Mouse (Mus musculus) heart, postnatal 14 days (tissue): ENCODE measurements around the gene Gadl1. TPM values are rescaled to one million over a fixed set of nuclear protein-coding genes. Genes with fewer than 3 reads are reported as not detected.
A peak's percentile ranks its signal among the peaks of the same experiment; 100 is the strongest.

ENCODE experiments used
- DNase-seq, 2 experiments: peaks; one replicate each; pipeline ENCODE4 v3.0.0; 2021 to 2022
- intact Hi-C: fragments of 180-260 bp; cut with DNase I; formaldehyde crosslinking; loops from one replicate; pipeline ENCODE4 v1.15.1; 2025
- total RNA-seq, 2 experiments: library from RNA; stranded (reverse); gene quantifications; 2 replicates each; pipeline ENCODE4 v1.2.3; 2021

Gene Gadl1
- total RNA-seq, 2 experiments from 2014 or later: 0.10 TPM; not detected in 1

- intact Hi-C loops: no loop called here
- no peak for DNase-seq
Measured at GRCm38 (mm10) chr9:116077419-116077818, 168.2 kb downstream of the Gadl1 start.

DNA sequence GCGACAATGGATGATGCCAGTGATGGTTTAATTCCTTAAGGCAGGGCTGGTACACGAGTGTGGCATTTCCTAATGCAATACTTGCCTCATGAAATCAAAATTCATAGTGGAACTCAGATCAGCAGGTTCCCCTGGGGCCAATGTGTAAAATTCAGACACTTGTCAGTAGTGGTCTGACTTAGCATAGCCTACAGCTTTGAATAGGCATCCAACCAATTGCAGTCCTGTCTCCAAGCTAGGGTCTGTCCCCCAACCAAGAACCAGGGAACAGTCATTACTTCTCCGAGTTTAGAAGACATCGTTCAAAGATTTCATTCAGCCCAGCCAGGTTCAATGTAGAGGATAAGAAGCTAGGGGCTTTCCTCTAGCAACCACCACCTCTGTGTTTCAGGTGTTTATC is 172.5 kb downstream of the Gadl1 start:
- intact Hi-C loops: no loop called here
- DNase-seq: no peak

- intact Hi-C loops: no loop called here
- DNase-seq: no peak
Measured at GRCm38 (mm10) chr9:116083300-116083699, 174.0 kb downstream of the Gadl1 start.

DNA sequence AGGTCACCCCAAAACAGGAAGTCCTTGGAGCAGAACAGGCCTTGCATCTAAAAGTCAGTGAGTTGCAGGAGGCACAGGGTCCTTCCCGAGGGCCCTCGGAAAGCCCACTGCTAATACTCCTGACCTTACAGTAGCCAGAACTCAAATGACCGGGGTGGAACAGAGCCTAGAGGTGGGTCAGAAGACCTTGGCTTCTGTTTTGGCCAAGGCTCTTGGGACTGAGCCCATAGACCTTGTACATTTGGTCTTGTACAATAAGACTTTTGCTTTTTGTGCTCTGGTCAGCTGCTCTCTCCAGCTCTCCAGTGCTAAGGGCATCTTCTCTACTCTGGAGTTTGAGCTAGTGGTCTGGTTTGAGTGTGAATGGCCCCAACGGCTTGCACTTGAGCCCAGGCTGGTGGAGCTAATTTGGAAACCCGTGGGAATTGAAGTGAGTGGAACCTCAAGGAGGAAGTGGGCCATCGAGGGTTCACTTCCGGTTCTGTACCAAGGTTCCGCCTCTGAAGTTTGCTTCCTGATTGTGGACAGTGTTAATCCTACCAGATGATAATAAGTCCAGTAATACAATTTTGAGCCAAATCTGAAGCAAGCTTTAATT is 174.6 kb downstream of the Gadl1 start:
- intact Hi-C loops: no loop called here
- DNase-seq: no peak

DNA sequence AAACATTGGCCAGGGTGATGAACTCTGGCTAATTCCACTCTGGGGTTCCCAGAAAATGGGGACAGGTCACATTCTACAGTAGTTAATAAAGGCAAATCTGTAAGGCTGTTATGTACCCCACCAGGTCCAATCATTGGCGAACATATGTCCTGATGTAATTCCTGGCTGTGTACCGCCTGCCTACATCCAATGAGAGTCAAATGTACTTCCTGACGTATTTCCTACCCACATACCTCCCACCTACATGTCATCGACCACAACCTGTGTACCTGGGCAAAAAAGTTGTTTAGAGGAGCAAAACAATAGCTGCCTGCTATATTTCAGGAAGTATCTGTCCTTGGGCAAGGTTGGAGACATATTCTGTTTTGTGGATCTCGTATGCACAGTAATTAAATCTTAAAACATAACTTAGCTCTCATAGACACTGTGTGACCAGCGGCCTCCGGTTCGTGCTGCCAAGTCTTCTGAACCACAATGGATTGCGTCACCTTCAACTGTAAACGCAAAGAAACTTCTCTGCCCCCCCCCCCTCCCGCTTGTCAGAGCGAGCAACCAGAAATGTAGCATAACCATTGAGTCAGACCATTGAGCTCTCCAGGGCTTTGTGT is 175.2 kb downstream of the Gadl1 start:
- intact Hi-C loops: no loop called here
- DNase-seq: no peak

- no peak for DNase-seq
- intact Hi-C loops: loop anchor here (5.0 kb wide), 1 partner anchor 296 kb away; no protein-coding TSS in a partner anchor
Measured at GRCm38 (mm10) chr9:116085999-116086398, 176.7 kb downstream of the Gadl1 start.

DNA sequence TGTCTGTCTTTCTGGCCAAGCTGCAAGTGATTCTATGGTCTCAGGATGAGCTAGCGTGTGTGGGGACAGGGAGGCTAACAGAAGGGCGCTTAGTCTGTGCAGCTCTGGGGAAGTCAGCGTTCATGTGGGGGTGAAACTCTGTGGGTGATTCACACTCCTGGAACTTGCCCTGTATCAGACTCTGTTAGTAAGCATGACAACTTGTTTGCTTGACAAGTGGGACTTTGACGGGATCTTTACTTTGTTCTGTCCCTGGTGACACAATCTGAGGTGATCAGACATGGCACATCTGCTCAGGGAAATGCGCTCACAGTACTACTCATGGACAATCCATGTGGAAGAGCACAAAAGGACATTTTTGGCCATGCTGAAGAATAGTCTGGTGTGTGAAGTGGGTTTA is 178.0 kb downstream of the Gadl1 start:
- no peak for DNase-seq
- intact Hi-C loops: loop anchor here (5.0 kb wide), 1 partner anchor 295 kb away; no protein-coding TSS in a partner anchor

DNA sequence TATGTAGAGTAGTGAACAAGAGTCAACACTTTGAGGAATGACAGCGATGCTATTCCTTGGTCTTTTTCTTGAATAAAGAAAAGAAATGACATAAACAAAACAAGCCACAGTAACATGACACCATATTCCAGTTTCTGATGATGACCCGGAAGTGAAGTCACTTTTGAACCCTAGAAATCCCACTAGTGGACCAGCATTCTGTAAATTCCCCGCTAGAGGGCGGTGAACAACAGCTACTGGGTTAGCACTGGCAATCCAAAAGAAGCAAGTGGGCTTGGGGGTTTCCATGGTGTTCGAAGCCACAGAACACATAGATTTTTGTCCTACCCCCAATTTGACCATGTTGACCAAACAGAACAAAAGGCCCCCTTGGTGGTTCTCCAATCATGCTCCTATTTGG is 178.6 kb downstream of the Gadl1 start:
- DNase-seq: peak; percentile 67 to 82
- intact Hi-C loops: loop anchor here (2.0 to 5.0 kb wide), 2 partner anchors 87 to 294 kb away; partner anchors contain the start of gene Tgfbr2

GRCm38 (mm10) chr9:116088912-116089311 is 179.7 kb downstream of the Gadl1 start:
- peak; percentile 19 to 30 for DNase-seq
- intact Hi-C loops: loop anchor here (2.0 to 5.0 kb wide), 2 partner anchors 86 to 293 kb away; partner anchors contain the start of gene Tgfbr2

- DNase-seq: no peak
- intact Hi-C loops: no loop called here
Measured at GRCm38 (mm10) chr9:116090296-116090695, 181.0 kb downstream of the Gadl1 start.

- intact Hi-C loops: no loop called here
- DNase-seq: no peak
Measured at GRCm38 (mm10) chr9:116091101-116091841, 182.0 kb downstream of the Gadl1 start.

DNA sequence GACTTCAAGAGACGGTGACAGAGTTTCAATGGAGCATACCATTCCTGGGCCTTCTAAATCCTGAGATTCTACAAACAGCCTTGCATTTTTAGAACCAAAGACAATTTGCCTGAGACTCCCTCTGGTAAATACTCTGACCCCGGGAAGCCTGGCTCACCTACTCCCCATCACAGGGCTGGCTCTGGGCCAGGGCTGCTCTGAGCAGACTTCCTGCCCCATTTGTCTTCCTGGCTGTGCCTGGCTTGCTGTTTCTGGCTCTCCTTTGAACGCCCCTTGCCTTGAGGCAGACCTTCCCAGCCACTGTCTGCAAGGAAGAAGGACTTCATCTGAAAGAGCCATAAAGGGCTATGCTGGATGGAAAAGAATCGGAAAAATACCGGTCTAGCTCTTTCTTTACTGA is 182.7 kb downstream of the Gadl1 start:
- intact Hi-C loops: no loop called here
- DNase-seq: peak; percentile 58 to 65

GRCm38 (mm10) chr9:116098724-116099595 is 189.7 kb downstream of the Gadl1 start:
- intact Hi-C loops: no loop called here
- DNase-seq: peak; percentile 66 to 74

DNA sequence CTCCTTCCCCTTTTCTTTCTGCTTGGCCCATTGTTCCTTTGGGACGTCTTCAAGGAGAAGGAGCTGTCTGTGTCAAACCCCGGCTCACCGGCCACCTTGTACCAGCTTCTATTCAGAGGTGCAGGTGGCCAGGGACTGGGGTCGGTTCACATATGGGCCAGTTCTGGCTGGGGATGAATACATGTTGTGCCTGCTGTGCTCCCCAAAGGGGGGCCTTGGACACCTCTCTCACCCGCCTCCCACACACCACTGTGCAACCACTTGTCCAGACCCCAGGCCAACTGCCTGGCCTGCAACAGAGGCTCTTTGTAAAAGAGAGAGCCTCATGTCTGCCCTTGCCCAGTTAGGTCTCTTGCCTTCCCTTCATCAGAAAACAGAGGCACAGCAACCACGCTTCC is 190.3 kb downstream of the Gadl1 start:
- peak; percentile 18 to 25 for DNase-seq

GRCm38 (mm10) chr9:116100015-116100414 is 190.8 kb downstream of the Gadl1 start:
- intact Hi-C loops: loop anchor here (5.0 kb wide), 1 partner anchor 72 kb away; no protein-coding TSS in a partner anchor
- no peak for DNase-seq

More for the DNA sequence above, 190.3 kb downstream of the Gadl1 start:
- intact Hi-C loops: no loop called here

GRCm38 (mm10) chr9:116101842-116102241 is 192.6 kb downstream of the Gadl1 start:
- intact Hi-C loops: loop anchor here (5.0 kb wide), 1 partner anchor 70 kb away; no protein-coding TSS in a partner anchor
- no peak for DNase-seq

DNA sequence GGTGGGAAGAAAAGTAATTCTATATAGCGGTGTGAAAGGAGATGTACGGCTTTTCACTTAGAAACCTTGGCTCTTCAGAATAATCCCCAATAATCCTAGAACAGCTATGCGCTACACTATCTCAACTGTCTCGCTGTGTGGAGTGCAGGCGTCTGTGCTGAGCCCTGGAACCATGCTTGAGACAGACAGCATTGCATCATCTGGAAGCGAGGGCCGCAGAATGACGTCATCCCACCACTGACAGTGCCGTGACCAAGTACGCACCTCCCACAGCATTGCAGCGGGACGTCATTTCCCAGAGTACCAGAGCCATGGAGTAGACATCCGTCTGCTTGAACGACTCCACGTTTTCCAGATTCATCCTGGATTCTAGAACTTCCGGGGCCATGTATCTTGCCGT is 195.5 kb downstream of the Gadl1 start:
- no peak for DNase-seq
- intact Hi-C loops: loop anchor here (5.0 kb wide), 1 partner anchor 68 kb away; no protein-coding TSS in a partner anchor

DNA sequence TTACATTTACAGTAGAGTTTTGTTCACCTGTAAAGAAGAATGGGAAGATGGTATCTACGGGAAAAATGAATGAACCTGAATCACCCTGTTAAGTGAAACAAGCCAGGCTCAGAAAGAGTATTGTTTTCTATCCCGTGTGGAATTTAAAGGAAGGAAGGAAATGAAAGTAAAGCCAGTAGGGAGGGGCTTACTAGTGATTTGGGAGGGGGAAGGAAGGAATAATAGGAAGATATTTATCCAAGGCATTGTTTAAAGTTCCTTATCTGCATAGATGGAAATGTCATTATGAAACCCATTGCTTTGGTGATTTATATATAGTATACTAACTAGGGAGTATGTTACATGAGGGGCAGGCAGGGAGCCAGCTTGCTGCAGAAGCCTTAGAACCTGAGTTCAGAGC is 199.5 kb downstream of the Gadl1 start:
- intact Hi-C loops: no loop called here
- no peak for DNase-seq

DNA sequence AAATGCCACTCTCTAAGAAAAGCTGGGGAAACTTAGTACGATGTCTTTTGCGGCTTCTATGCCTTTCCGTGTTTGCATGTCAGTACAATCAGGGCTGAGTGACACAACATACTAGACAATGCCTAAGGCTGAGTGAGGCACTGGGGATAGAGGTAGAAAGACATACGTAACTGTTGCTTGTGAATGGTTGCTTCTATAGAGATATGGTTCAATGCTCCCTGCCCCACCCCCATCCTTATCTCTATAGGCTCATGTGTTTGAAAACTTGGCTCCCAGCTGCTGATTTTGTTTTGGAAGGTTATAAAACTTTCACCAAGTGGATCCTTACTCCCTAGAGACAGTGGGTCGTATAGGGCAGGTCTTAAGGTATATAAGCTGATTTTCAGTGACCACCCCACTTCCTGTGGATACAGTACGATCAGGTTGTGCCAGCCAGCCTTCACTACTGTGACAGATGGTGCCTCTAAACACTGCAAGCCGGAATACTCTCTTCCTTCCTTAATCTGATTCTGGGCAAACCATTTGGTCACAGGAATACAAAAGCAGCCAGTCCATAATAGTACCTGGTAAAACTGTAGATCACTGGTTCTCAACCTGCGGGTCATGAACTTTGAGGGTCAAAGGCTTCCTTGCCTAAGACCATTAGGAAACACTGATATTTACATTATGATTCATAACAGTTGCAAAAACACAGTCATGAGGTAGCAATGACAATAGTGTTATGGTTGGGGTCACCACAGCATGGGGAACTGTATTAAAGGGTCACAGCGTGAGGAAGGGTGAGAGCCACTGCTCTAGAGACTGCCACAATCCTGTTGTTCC is 202.1 kb downstream of the Gadl1 start:
- intact Hi-C loops: no loop called here
- DNase-seq: no peak
